Mouse (Mus musculus) midbrain, embryonic 16.5 days (tissue): ENCODE measurements around the gene Tnip1. TPM values are rescaled to one million over a fixed set of nuclear protein-coding genes. Genes with fewer than 3 reads are reported as not detected.

ENCODE experiments used
- ATAC-seq: fragments of 200-750 bp; cut with Nextera tagmentation; 2 replicates; pipeline ENCODE4 v1.8.0; 2017; ENCODE audit warnings: moderate TSS enrichment
- H3K27ac ChIP-seq: fragments of 300-500 bp; sonication (generic); 2 replicates; pipeline ENCODE4 v1.5.1; 2014; ENCODE audit warnings: mild to moderate bottlenecking, low read length, mixed read lengths
- H3K27me3 ChIP-seq: fragments of 300-500 bp; sonication (generic); 2 replicates; pipeline ENCODE4 v1.6.1; 2014; ENCODE audit warnings: low read depth, low read length, mixed read lengths; ENCODE audit not compliant: control insufficient read depth, insufficient read depth
- H3K36me3 ChIP-seq: fragments of 300-500 bp; sonication (generic); 2 replicates; pipeline ENCODE4 v1.6.1; 2014; ENCODE audit warnings: mild to moderate bottlenecking, low read length, moderate library complexity, mixed read lengths; ENCODE audit not compliant: control insufficient read depth, insufficient read depth
- H3K4me1 ChIP-seq: fragments of 300-500 bp; sonication (generic); 2 replicates; pipeline ENCODE4 v1.6.1; 2014; ENCODE audit warnings: mild to moderate bottlenecking, low read length, mixed read lengths; ENCODE audit not compliant: control insufficient read depth, insufficient read depth
- H3K4me2 ChIP-seq: fragments of 300-500 bp; sonication (generic); 2 replicates; pipeline ENCODE4 v1.6.1; 2014; ENCODE audit warnings: mild to moderate bottlenecking, low read length, mixed read lengths
- H3K4me3 ChIP-seq: fragments of 300-500 bp; sonication (generic); 2 replicates; pipeline ENCODE4 v1.5.1; 2014; ENCODE audit warnings: low read depth, mild to moderate bottlenecking, low read length, moderate library complexity, mixed read lengths
- H3K9ac ChIP-seq: fragments of 300-500 bp; sonication (generic); 2 replicates; pipeline ENCODE4 v1.6.1; 2014; ENCODE audit warnings: low read depth, low read length, mixed read lengths
- H3K9me3 ChIP-seq: fragments of 300-500 bp; sonication (generic); replicated peaks from 2 replicates; pipeline ENCODE4 v1.6.1; 2014; ENCODE audit warnings: mild to moderate bottlenecking, low read length, mixed read lengths; ENCODE audit not compliant: control insufficient read depth, poor library complexity, severe bottlenecking
- WGBS: fragments of 180-500 bp; shearing (Covaris S2); extraction: QIAGEN DNeasy Blood & Tissue Kit; methylation state at CpG from one replicate; pipeline ENCODE4 v1.1.7; 2014; 5-methylcytosine and 5-hydroxymethylcytosine counted together
- polyA plus RNA-seq: library from polyadenylated mRNA; unstranded; fragments of >200 nt; fragmentation: Nextera tagmentation; extraction: Ambion mirVana; gene quantifications from 2 replicates; pipeline ENCODE4 v1.2.1, GENCODE M21; 2015

The Tnip1 gene
- polyA plus RNA-seq, 1 experiment from 2014 or later, result 17.4 TPM

DNA sequence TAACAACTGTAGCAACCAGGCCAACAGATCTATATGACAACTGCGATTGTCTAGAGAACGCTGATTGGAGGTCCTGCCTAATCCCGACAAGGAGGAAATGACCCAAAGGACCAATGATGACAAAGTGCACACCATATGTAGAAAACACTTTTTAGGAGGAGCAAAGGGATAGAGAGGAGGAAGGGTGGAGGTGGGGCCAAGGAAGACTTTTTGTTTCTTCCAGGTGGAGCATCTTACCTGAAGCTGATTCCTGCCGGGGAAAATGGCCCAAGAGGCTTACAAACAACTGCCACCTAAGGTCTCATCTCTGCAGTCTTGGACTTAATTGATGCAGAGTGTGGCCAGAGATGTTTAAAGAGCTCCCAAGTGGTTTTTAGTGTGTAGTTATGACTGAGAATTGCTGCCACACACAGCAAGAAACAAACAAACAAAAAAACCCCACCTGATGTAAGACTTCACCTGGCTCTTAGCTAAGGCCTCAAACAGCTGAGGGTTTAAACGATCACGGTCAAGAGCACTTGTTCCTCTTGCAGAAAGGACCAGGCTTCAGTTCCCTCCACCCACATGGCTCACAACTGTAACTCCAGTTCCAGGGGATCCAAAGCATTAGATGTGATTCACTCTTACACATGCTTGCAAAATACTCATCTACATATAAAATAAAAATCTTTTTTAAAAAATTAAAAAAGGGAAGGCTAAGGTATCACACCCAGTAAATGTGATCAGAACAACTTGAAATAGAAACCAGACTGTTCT, 97.2 kb downstream of the Tnip1 start:
- H3K4me2 ChIP-seq, result peak overlapping the region; percentile 80
- peaks cover 5% of the 10 kb centered on the region; the same call in 1 of the 2 replicates for H3K36me3 ChIP-seq
- peaks cover 39% of the 10 kb centered on the region for H3K4me1 ChIP-seq
- H3K9me3 ChIP-seq, result no peaks in the 10 kb centered on the region
- no peaks in the 10 kb centered on the region for H3K27me3 ChIP-seq
- peak overlapping the region; percentile 77 for H3K4me3 ChIP-seq
- 77% methylated on average over 6 of the region's 6 CpGs for WGBS
- H3K27ac ChIP-seq, result peak overlapping the region; percentile 91
- no peak for ATAC-seq
- H3K9ac ChIP-seq, result peak overlapping the region; percentile 66

DNA sequence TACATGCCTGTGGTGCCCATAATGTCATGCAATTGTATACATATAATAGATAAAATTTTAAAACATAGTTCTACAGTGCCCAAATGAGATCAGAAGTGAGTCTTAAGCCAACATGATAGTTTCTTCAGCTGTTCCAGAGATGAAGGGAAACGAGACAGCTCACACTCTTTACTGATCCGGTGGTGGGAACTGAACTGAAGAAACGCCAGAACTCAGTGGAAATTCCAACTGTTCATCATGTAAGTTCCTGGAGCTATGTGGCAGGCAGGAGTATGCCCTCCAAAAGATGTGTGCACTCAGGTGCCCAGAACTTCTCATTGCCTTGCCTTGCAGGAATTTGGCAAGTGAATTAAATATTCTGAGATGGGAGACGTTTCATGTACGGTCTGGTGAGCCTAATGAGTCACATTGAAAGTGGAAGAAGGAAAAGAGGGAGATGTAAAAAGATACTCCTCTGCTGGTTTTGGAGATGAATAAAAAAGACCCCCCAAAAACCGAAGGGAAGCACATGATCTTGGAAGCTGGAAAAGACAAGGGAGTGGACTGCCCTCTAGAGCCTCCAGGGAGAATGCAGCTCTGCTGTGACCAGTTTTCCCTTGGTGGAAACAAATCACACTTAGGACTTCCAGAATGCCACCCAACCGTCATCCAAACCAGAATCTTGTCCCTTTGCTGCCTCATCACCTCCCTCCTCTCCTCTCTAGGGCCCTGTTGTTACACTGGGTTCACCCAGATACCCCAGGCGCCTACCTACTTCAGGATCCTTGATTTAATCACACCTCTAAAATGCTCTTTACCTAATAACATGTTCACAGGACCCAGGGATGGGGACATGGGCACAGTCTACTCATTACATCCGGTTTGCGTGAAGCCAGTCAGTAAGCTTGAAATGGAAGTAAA, 99.8 kb downstream of the Tnip1 start:
- no peak overlapping the region for H3K27ac ChIP-seq
- peak overlapping the region; percentile 29; the same call in 1 of the 2 replicates for H3K4me2 ChIP-seq
- no peak overlapping the region for H3K4me3 ChIP-seq
- no peaks in the 10 kb centered on the region for H3K9me3 ChIP-seq
- no peaks in the 10 kb centered on the region for H3K36me3 ChIP-seq
- H3K9ac ChIP-seq, result no peak overlapping the region
- ATAC-seq, result no peak
- H3K27me3 ChIP-seq, result no peaks in the 10 kb centered on the region
- peaks cover 25% of the 10 kb centered on the region for H3K4me1 ChIP-seq
- WGBS, result 48% methylated on average over 10 of the region's 10 CpGs

DNA sequence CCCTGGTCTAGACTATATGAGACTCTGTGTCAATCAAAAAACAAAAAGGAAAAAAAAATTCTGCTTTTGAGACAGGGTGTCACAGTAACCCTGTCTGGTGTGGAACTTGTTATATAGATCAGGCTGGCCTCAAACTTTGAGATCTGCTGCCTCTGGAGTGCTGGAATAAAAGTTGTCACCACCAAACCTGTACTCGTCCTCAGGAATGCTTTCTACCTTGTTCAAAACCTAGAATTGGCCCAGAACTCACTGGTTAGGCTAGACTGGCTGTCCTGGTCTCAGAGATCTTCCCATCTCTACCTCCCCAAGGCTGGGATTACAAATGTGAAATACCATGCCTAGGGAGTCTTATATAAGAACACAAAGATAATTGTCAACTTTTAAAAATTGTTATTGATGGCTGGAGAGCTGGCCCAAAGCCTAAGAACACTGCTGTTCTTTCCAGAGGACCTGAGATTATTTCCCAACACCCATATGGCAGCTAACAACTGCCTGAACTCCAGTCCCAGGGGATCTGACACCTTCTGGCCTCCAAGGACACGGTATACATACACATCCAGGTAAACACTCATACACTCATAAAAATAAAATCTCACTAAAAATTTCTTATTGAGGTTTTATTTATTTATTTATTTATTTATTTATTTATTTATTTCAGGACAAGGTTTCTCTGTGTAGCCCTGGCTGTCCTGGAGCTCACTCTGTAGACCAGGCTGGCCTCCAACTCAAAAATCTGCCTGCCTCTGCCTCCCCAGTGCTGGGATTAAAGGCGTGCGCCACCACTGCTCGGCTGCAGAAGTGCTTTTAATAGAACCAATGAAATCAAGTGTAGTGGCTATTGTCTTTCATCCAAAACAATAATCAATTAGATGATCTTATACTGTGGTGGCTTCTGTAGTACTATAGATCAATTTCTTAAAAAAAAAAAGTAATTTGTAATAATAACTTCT, 101.0 kb downstream of the Tnip1 start:
- 96% methylated on average over 5 of the region's 5 CpGs for WGBS
- H3K9me3 ChIP-seq, result no peaks in the 10 kb centered on the region
- no peak overlapping the region for H3K9ac ChIP-seq
- no peaks in the 10 kb centered on the region for H3K27me3 ChIP-seq
- H3K27ac ChIP-seq, result no peak overlapping the region; the same call in 1 of the 2 replicates
- no peak for ATAC-seq
- H3K4me2 ChIP-seq, result no peak overlapping the region
- peaks cover 17% of the 10 kb centered on the region for H3K4me1 ChIP-seq
- H3K36me3 ChIP-seq, result no peaks in the 10 kb centered on the region
- H3K4me3 ChIP-seq, result no peak overlapping the region

Other genes with a start within 250 kb of the Tnip1 start
- gene Cdc42se2, start 175.2 kb downstream of the Tnip1 start, polyA plus RNA-seq, result 144 and 153 TPM in 2 replicates
- gene Lyrm7, start 102.0 kb downstream of the Tnip1 start, polyA plus RNA-seq, result 10.5 and 15.1 TPM in 2 replicates
- gene Hint1, start 96.5 kb downstream of the Tnip1 start, polyA plus RNA-seq, result 731 and 741 TPM in 2 replicates
- 29.4 and 40.5 TPM in 2 replicates for gene Gpx3, start 60.5 kb downstream of the Tnip1 start, polyA plus RNA-seq
- 36.3 and 37.0 TPM in 2 replicates for gene Anxa6, start 70.5 kb upstream of the Tnip1 start, polyA plus RNA-seq
- 0.19 and 0.27 TPM in 2 replicates for gene Ccdc69, start 115.2 kb upstream of the Tnip1 start, polyA plus RNA-seq
- gene Gm2a, start 135.2 kb upstream of the Tnip1 start, polyA plus RNA-seq, result 22.3 and 32.5 TPM in 2 replicates
- gene Slc36a3, start 188.8 kb upstream of the Tnip1 start, polyA plus RNA-seq, result not detected in 2 replicates
- gene Slc36a2, start 222.2 kb upstream of the Tnip1 start, polyA plus RNA-seq, result 0.40 and 0.51 TPM in 2 replicates
- 3.5 and 3.7 TPM in 2 replicates for gene Slc36a1, start 241.4 kb upstream of the Tnip1 start, polyA plus RNA-seq